Mouse (Mus musculus) frontal cortex, postnatal 10 days (tissue): ENCODE results near the gene S100a8.
A peak's percentile ranks its signal among the peaks of the same experiment; 100 is the strongest.

Source experiments
- DNase-seq, 2 experiments: peaks; one replicate each; pipeline ENCODE4 v3.0.0; 2022; ENCODE audit warnings: low spot score in 2 of 2, mixed read lengths in 1 of 2

S100a8 gene

DNA sequence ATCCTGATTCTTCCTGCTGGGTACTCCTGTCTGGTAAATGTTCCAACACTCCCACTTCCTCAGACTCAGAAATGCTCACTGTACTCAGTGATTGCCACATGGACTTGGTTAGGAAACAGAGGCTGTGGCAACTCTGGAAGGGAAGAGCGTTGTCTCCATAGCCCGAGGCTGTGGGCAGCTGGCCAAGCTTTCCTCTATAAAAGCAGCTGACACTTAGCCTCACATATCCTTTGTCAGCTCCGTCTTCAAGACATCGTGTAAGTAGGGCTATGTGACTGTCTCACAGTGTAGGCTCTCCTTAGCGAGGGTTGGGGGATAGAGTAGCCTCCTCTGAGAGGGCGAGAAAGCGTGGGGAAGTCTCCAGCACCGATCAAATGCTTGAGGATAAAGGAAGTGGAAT lies at the start of gene S100a8:
TSS of gene S100a8 (plus strand) at position 133 of the 400 bp plus-strand sequence.
- no peak for DNase-seq

DNA sequence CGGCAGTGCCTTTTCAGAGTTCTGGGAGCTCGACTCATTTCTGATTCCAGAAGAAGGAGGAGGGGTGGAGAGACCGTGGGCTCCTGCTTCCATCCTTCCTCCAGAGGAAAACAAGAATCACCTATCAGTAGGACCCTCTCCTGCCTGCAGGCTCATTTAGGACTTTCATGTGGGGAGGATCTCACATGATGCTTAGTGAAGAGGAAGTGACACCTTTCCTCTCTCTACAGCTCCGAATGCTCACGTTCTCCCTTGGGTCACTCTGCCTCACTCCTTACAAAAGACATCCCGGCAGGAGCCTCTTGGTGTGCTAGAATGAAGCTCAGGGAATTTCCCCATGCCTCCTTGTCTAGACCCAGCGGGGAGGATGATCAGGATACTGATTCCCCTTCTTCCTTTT lies 47.2 kb upstream of the S100a8 start:
- no peak for DNase-seq

DNA sequence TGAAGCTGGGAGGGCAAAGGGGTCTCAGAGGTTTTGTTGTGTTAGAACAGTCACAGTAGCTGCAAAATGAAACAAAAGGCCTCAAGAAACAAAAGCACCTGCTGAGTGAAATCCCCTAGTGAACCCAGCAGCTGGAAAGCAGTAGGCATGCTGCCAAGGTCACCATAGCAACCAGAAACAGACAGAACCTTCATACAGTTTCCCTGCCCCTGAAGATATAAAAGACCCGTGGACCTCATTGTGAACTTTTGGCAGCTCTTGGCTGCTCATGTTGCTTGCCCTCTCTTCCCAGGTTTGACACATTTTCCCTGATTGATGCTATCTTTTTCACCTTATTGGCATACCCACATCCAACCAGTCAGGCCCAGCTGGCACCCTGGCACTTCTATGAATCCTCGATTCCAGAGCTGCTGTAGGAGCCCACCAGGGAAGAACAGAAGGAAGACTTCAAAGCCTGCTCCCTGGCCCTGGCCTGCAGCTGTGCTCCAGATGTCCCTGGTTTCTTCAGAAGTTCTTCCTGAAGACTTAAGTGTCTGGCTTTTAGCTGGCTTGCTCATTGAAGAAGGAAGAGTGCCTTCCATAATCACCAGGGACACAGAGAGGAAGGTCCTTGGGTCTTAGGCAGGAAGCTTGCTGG lies 45.2 kb upstream of the S100a8 start:
- peak; percentile 45 to 71 for DNase-seq

DNA sequence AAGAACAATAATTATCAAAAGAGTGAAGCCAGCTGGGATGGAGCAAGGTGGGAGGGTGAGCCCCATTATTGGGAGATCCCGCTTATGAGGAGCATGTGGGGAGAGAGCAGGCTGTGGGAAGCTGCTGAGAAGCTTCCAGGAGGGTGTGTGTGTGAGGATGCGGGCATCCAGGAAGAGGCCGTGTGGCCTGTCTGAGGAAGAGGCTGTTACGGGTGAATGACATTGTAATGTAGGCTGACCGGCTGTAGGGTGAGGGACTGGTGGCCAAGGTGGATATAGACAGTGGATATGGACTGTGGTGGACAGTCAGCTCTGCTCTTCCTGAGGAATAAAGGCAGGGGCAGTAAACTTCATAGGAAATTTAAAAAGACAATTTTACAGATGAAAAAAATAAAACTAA lies 43.3 kb upstream of the S100a8 start:
- DNase-seq = no peak

DNA sequence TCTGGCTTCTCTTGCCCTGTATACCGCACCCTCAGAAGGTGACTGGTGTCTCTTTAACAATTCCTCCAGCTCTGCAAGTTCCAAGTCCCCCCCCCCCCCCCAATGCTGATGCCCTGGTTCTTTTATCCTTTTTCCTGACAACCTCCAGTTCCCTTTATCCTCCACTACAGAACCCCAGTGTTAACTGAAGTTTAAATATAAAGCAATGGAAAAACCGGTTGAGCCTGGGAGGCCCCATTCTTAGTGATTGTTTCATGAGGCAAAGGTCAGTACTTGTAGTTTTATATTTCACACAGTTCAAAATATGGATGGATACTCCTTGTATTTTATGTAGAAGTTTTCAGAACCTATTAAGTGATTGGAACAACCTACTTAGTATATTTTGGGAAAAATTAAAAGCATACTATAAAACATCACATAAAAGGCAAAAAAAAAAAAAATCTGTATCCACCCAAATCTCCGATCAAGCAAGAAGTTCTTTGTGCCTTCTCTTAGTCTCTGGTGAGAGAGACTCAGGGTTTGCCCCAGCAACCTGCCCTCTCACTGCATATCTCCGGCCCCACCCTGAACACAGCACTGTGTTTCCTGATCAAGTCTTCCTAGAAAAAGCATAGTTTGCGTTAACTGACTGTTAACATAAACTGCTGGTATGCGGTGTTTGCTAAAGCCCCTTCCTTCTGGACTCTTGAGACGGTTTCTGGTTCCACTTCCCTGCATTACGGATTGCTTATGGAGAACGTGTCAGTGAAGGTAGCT lies 42.3 kb upstream of the S100a8 start:
- no peak for DNase-seq

DNA sequence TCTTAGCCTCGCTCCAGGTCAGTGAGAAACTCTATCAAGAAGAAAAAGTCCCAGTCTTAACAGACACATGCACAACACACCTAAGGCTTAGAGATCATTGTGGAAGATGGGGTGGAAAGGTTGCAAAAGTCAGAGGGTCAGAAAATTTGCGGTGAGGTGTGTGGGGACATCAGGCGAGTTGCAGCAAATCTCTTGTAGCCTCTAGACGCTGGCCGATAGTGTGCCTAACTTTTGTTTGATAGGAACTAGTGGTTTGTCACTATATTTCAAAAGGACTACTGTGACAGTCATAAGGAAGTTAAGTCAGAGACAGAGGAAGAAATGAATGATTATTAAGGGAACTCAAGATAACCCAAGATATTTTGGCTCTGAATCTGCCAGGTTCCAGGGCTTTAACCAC lies 41.4 kb upstream of the S100a8 start:
- DNase-seq = no peak

DNA sequence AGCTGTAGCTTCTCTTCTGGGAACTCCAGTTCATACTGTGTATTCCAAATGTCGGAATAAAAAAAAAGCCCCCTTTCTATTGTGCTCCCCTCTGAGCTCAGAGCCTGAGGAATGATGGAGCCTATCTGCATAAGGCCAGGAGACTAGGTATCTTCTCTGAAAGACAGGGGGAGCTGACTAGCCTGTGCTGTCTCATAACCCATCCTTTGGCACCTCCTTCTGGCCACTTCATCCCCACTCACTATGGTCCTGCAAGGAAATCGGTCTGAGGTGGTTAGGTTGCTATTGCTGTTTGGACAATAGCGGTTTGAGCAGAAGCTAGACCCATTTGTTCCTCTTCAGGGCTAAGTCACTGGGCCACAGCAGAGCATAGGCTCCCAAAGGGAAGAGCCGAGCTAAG lies 41.0 kb upstream of the S100a8 start:
- no peak for DNase-seq

DNA sequence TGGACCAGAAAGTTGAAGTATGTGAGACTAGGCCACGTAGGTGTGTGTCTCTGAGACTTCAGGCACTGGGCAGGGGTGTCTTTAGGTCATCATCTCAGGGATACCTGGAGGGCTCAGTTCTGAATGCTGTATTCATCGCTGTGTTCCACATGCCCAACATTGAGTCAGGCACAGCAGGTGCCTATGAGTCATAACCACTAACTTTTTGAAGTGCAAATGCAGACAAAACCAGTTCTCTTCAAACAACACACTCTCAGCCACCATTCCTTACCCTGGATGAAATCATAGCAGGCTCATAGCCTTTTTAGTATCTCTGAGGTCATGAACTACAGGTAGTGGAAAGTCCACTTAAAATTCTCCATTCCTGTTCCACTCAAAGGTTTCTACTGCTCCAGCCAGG lies 39.5 kb upstream of the S100a8 start:
- no peak for DNase-seq

DNA sequence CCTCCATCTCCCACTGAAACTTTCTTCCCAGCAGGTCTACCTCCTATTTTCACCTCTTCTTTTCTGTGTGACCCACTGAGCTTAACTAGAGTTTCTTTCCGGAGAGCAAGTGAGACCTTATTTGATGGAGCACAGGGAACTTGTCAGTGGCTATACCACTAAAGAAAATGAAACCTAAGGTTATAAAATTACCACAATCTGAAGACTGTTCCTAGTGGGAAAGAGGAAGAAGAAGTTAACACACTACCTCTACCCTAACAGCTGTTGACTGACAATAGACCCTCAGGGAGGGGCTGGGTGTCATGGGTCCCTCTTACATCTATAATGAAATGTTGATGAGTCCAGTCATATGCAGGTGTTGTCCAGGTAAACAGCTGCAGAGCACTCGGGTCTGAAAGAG lies 36.8 kb upstream of the S100a8 start:
- no peak for DNase-seq

DNA sequence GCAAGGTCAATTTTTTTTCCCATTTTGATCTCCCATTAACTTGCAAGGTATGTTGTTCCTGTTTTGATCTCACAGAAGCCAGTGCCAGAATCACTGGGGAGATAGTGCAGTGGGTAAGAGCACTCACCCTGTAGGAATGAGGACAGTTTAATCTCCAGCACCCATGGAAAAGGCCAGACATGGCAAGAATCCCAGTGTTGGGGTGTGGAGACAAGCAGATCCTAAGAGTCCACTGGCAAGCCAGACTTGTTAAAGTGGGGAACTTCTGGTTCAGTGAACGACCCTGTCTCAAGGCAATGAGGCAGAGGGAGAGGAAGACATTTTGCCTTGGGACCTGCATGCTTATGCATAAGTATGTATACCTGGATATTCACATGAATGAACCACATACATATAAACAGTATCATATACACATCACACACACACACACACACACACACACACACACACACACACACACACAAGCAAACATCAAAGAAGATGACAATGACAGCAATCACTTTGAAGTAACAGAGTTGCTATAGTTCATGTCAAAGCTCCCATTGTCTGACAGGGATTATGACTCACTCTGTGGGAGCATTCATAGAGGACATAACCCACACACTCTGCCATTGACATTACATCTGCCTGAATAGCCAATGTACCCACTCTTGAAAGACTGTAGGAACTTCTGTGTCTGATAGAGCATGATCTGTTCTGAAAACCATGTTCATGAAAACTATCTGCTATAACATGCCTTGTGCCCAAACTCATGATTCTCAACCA lies 30.1 kb upstream of the S100a8 start:
- DNase-seq = no peak

DNA sequence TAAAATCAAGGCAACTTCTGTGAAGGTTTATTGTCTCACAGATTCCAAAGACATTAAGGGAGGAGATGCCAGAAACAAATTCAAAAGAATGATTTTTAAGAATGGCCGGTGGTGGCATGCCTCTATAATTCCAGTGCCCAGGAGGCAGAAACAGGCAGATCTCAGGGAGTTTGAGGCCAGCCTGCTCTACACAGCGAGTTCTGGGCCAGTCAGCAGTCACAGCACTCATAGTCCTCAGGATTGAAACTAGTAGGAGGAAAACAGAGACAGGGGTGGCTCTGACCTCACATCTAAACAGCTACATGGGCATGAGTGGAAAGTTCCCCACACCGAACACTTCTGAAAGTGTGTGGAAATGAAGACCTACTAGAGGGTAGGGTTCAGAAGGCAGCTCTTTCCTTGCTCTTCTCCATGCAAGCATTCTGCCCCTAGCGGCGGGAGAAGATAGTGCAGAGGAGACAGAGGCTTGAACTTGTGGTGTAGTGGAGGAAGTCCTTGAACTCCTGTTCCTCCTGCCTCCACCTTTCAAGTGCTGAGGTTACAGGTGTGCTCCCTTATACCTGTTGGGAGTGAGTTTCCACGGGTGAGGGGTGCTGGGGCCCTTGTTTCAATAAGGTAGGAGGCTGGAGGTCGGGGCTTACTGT lies 29.1 kb upstream of the S100a8 start:
- DNase-seq = no peak

DNA sequence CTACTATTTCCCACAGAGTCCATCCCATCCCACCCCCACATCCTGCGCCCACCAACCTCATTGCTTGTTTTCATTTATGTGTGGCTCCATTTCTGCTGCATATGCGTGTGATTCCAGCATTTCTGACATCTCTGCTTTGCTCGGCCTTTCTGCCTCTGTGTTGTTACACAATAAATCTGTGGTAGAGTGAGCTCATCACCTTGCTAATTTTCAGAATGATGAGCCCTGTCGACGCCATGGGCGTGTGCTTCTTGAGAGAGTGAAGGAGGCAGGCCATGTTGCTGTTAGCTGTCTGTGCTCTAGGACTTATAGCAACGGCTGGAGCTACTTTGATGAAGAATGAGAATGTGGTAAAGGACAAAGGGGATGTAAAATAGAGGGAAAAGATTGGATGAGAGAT lies 27.8 kb upstream of the S100a8 start:
- no peak for DNase-seq

DNA sequence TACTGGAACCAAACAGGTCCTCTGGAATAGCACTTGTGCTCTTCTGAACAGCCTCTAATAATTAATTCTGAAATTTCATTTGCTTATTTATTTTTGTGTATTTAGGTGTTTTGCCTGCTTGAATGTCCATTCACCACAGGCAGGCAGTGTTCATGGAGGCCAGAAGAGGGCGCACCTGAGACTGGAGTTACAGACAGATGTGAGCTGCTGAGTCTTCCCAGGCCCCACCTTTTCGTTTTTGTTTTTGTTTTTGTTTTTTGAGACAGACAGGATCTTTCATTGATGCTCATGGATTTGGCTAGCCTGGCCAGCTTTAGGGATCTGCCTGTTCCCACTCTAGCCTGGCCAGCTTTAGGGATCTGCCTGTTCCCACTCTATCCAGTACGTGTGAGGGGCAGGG lies 24.6 kb upstream of the S100a8 start:
- DNase-seq = no peak

DNA sequence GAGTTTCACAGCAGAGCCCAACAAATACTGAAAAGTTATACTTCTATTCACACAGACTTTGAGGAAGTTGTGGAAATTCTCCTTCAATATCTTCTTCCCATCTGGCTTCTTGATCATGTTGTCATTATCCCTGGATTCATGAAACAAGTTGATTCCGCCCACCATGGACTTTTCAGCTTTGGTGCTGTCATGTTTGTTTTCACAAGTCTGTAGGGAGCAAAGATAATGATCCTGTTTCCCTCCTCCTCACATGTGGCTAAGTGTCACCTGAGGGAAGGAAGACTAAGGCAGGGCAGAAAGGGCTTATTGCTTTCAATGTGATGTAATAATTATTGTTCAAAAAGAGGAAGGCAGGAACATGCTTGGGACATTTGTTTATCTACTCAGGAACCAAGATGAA lies 21.5 kb upstream of the S100a8 start:
- no peak for DNase-seq

DNA sequence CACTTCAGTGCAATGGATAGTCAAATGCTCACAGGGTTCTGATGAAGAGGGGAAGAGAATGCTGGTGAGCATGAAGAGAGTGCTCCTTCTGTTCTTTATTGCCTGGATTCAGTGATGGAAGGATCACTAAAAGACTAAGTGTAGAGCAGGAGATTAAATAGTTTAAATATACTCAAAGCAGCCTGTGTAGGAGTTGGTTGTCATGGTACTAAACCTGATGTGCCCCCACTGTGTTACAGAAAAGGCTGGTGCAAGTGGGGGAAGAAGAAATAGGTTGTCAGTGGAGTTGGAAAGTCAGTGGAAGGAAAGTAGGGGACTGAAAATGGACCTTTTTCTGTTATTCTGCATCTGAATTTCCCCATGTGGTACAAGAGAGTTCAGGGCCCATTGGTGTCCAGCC lies 19.8 kb upstream of the S100a8 start:
- DNase-seq = no peak

DNA sequence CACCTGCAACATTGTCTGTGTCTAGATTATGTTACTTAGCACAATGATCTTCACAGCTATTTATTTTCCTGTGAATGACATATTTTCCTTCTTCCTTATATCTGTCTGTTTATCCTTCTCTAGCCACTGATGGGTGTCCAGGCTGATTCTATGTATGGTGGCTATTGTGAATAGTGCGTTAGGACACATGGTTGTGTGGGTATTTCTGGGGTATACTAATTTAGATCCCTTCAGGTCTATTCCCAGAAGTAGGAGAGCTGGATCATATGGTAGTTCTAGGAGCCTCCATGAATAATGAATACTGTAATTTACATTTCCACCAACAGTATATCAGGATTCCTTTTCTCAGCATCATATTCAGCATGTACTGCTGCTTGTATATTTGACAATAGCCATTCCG lies 18.9 kb upstream of the S100a8 start:
- no peak for DNase-seq

DNA sequence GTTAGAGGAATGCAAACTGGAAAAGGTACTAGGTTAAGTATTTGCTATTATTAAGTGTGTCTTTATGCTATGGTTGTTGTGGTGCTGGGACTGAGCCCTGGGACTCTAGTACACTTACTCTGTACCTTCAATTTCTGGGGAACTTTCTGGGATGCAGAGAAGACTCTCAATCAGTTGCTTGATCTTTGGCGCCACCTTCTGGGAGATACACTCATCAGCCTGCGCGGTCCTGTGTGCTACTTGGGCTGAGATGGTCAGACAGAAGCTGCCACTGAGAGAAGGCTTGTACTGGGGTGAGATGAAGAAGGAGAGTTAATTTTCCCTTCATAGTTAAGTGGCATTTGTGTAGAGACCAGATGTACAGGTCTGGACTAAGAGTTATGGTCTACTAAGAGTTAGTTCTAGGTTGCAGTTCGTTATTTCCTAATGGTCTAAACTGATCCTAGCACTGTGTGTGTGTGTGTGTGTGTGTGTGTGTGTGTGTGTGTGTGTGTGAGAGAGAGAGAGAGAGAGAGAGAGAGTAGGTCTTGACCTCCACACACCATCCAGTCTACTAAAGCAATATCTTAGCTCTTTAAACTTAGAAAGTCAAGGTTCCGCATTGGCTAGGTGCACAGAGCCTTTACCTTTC lies 15.8 kb upstream of the S100a8 start:
- peak; percentile 43 to 75 for DNase-seq

DNA sequence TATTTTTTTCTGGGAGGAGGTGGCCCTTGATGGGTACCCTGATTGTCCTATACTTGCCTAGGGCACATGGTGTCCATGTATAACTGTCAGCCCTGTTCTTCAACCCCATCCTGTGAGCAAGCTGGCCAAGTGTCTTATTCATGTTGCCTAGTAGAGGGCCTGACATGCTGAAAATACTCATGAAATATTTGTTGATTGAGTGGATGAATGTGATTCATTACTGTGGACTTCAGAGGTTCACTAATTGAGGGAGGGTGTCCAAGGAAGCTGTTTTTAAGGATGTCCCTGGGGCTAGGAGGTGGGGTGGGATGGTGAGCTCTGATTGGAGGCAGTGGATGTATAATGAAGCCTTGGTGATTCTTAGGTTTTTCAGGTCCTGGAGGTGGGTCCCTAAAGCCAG lies 15.1 kb upstream of the S100a8 start, which contains the start of gene S100a7a:
TSS of gene S100a7a (plus strand) at position 301 of the 400 bp plus-strand sequence.
- no peak for DNase-seq

DNA sequence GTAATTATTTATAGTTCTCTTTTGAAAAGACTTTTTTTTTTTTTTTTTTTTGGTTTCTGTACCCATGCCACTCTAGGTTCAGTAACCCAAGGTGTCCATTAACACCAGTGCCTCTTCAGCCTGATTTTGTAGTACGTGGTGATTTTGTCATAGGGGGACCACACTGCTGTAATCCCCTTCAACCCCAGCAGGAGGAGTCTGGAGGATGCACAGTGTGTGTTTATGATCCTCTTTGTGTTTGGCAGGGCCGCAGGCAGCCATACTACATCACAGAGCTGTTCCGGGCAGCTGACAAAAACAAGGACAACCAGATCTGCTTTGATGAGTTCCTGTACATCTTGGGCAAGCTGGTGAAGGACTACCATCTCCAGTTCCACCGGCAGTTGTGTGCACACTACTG lies 11.4 kb upstream of the S100a8 start:
- DNase-seq = no peak

DNA sequence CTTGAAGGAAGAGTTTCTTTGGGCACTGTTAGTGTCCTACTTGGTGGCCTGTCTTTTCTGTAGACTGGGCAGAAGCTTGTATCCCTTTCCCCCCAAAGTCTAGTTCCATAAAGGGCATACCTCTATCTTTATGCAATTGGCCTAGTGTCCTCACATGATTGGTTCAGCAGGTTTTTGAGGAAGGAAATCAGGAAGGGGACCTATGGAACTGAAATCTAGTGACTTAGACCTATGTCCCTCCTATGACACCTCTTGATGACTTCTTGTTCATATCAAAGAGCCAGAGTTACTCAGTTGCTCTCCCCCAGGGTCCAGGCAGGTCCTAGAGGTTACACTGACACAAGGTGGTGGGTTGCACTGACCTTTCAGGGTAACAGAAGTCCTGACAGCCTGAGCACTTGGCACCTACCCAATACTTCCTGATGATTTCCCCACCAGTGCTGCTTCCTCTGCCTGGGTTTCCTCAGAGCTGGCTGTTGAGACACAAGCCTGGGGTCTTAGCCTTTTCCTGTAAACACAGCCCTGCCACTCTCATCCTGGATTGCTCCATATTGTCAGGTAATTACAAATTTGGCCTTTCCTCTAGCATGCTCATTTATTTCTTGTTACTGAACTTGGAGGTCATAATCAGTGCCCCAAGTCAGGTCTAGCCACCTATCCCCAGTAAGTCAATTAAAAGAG lies 9.3 kb upstream of the S100a8 start:
- DNase-seq = no peak

DNA sequence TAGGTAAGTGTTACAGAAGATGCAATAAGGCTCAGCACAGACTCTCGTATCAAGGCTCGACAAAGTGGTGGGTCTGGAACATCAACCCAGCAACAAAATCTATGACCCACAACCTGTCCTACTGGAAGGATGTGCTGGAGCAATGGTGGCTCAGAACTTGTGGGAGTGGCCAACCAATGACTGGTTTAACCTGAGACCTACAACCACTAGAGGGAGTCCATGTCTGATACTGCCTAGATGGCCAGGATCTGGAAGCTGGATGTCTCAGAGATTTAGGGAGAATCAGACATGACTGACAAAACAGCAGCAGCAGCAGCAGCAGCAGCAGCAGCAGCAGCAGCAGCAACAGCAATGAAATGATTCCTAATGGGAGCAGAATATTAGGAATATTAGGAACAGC lies 4.6 kb upstream of the S100a8 start:
- DNase-seq = no peak
